Mouse (Mus musculus) urinary bladder, postnatal 14 days (tissue): ENCODE data around the gene Mrps27.
"Not testable (repeated sequence)": the region's sequence is repeated elsewhere in the genome, so short reads cannot be mapped to it uniquely, and the experiment has no call there.

ENCODE experiments used
- DNase-seq: peaks from one replicate; pipeline ENCODE4 v3.0.0; 2021; ENCODE audit warnings: low spot score

Gene Mrps27

DNA sequence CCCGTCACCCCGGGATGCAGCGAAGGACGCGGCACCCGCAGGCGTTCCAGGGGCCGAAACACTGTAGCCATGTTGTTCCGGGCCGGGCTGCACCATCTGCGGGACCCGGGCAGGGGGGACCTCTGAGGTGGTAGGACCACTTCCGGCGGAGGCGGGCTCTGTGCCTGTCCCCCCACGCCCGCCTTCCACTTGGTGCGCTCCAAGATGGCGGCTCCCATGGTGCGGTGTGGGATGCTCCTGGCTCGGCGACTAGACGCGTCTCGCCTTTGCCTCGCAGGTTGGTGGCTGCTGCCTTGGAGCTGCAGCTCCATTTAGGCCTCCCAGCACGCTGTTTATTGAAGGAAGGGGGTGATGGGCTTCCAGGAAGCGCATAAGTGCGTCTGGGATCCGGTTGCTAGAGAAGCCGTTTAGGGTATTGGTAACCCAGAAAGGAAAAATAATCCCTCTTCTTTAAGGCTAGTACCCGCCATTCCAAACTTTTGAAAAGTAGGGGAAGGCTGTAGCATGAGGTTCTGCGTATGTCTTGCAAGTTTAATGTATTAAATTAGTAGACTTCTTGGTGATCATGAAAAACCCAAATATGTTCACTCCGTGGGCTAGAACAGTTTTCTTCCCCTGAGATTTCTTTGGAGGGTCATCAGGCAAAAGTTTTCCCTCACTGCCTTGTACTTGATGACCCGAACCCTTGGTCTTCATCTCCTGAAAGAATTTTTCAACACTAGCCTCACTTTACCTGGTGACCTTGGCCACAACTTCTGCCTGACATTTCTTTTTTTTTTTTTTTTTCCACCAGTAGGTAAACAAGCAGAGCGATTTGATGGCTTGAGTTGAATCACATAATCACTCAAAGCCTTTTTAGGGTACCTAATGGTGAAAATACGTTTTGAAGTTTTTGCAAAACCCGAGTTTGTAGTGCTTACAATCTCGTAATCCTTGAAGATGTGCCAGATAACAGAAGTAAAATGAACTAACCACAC lies at the start of gene Mrps27, which contains the start of gene Ptcd2:
TSS of gene Mrps27 (plus strand) at position 188 of the 977 bp plus-strand sequence.
TSS of gene Ptcd2 (minus strand) at position 107 of the 977 bp plus-strand sequence.
- peak; percentile 97 for DNase-seq

- DNase-seq: no peak
Observed at GRCm38 (mm10) chr13:99299921-99300320, 44.7 kb upstream of the Mrps27 start.

GRCm38 (mm10) chr13:99303846-99304245 lies 40.7 kb upstream of the Mrps27 start:
- no peak for DNase-seq

DNA sequence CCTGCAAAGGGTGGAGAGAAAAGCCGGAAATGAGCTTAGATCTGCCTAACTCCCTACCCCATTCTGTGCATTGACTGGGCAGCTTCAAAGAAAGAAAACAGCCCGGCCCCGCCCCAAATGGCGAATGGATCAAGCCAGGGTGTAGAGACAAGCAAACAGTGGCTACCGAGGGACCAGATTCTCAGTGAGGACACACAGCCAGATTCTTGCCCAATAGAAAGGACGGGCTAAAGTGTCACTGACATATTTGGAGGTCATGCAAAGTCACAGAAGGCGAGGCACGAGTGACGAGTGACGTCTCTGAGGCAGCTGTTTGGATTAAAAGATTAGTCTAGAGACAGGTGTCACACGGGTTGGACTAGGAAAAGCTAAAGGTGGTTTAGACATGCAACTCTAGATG lies 40.2 kb upstream of the Mrps27 start:
- DNase-seq: no peak

DNA sequence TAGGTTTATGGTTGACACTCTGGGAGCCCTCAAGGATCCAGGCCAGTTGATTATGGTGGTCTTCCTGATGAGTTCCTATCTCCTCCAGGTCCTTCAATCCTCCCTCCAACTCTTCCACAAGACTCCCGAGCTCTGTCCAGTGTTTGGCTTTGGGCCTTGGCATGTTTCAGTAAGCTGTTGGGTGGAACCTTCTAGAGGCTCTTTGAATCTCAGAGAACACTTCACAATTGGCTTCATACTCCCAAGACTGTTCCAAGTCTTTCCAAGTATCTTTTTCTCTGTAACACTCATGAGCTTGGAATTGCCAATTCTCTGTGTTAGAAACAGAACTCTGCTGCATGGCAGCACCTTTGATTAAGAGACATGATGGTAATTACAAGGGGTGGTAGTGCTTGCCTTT lies 39.4 kb upstream of the Mrps27 start:
- DNase-seq: peak; percentile 28

DNA sequence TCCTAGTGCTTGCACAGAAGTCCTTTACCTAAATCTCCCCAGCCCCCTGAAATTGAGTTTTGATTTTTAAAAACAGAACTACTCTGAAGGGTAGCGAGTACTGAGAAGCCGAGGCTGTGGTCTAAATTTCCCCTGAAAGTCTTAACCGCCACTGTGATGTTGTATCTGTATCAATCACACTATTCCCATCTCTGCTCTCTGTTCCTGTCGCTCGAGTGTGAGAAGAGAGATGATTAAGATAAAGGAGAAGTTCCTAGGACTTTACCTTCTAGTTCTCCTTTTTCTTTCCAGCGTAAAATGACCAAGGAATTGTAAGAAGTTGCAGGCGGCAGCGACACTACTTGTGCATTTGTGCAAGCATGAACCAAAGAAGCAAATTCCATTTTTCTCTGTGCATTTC lies 38.4 kb upstream of the Mrps27 start:
- DNase-seq: no peak

DNA sequence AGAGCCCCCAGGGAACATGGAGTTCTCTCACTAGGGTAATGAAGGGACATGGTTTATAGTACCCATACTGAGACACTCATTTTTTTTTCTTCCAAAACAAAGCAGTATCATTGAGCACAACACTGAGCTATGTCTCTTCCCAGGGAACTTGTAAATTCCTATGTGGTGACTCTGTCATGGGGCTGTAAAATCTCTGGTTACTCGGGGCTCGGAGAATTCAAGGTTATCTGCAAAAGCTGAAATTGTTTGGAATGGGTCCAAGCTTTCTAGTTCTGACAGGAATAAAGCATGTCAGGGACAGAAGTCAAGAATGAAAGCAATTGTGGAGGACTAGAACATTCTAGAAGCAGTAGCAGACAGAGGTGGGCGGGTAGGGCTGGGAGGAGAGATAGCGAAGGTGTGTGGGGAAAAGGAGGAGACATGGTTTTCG lies 36.6 kb upstream of the Mrps27 start:
- DNase-seq: peak; percentile 41

- DNase-seq: peak; percentile 15
Observed at GRCm38 (mm10) chr13:99308393-99308792, 36.2 kb upstream of the Mrps27 start.

DNA sequence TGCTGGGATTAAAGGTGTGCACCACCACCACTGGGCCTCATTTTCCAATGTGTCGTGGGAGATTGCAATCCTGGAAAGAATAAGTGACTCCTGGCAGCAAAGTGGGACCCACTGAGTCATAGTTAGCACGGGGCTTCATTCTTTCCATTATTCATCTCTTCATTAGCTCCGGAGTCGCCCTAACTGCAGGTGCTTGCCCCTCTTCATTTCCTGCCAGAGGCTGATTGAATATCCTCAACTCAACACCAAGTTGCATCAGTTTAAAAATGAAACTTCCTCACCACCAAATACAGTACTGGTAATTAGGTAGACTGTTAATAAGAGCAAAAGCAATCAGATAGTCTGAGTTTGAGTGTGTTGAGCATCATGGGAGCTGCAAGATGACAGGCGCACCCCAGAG lies 30.5 kb upstream of the Mrps27 start:
- no peak for DNase-seq

- no peak for DNase-seq
Observed at GRCm38 (mm10) chr13:99314657-99315181, 29.9 kb upstream of the Mrps27 start.

- DNase-seq: no peak
Observed at GRCm38 (mm10) chr13:99316366-99316765, 28.2 kb upstream of the Mrps27 start.

- DNase-seq: peak; percentile 64
Observed at GRCm38 (mm10) chr13:99317058-99317457, 27.5 kb upstream of the Mrps27 start.

DNA sequence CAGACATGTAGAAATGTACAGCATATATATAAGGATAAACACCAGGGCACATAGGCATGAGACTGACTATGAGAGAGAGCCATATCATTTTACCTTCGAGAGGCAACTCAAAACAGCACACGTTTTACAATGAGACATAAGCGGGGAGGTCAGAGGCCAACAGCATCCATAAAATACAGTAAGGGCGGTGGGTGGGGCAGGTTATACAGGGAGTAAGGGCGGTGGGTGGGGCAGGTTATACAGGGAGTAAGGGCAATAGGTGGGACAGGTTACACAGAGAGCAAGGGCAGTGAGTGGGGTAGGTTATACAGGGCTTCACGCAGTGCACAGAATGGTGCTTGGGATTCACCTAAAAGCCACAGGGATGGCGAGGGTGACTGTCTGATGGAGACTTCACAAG lies 24.1 kb upstream of the Mrps27 start:
- DNase-seq: no peak

DNA sequence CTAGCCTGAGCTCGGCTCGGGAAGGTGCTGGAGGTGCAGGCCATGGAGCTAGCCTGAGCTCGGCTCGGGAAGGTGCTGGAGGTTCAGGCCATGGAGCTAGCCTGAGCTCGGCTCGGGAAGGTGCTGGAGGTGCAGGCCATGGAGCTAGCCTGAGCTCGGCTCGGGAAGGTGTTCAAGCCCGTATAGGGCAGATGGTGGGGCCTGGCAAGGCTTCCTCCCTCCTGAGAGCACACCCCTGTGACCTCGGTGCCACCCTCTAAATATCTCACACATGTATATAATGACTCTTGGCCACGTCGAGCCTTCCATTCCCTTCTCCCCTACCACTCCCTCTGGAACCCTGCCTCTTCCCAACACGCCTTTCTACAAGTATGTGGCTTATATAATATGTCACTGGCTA lies 21.7 kb upstream of the Mrps27 start:
- DNase-seq: not testable (repeated sequence)

DNA sequence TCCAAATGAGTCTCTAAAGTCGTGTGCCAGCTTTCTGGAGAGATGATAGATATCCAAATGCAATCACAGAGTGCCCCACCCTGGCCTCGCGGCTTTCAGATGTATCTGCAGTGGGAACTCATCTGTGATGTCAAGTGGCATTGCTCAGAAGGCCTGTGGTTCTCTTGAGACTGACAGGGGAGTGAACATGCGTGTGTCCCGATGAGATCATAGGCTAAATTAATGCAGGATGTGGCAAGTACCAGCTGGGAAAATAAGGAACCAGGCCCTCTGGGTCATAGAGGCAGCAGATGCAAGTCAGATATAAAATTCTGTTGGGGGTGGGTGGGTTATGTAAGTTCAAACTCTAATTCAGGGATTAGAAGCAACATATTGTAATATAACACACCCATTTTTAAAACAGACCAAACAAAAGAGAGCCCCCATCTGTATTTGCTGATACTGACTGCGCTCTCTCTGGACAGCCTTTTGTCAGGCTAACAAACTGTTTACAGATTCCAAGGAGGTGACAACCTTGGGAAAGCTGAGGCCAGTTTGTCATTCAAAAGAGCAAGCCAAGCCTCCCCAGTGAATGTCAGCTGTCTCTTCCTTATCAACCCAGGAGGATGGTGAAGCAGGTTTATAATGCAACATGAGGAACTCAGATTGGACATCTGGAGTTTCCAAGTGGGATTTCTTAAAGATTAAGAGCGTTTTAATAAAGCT lies 20.8 kb upstream of the Mrps27 start:
- no peak for DNase-seq

- DNase-seq: not testable (repeated sequence)
Observed at GRCm38 (mm10) chr13:99324337-99324685, 20.3 kb upstream of the Mrps27 start.

- no peak for DNase-seq
Observed at GRCm38 (mm10) chr13:99331255-99331654, 13.3 kb upstream of the Mrps27 start.

GRCm38 (mm10) chr13:99337510-99337909 lies 7.1 kb upstream of the Mrps27 start:
- no peak for DNase-seq

GRCm38 (mm10) chr13:99341504-99341903 lies 3.1 kb upstream of the Mrps27 start:
- DNase-seq: no peak

- no peak for DNase-seq
Observed at GRCm38 (mm10) chr13:99343876-99344598, 549 bp upstream of the Mrps27 start.

- no peak for DNase-seq
Observed at GRCm38 (mm10) chr13:99350009-99350408, 5.4 kb downstream of the Mrps27 start.

DNA sequence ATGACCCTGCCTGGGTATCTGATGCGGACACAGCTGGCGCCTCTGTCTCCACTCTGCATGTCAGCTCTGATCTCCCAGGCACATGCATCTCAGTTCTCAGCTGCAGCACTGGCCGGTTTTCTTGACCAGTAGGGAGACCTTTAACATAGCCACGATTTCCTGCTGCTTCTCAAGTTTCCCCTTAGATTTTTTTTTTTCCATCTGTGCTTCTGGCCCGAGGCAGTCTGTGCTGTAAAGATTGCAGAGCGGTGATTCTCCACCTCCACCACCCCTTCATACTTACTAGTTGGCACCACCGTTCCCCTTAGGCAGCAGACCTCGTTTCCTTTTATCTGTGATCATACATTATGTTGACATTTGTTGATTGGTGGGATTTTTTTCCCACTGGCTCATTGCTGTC lies 6.6 kb downstream of the Mrps27 start:
- no peak for DNase-seq
